Mouse (Mus musculus): ENCODE measurements at regions not wholly inside any gene's neighbourhood (a gene's known extent, or its start where the extent isn't known, plus 50 kb on each side); places are given as distances from the start of the nearest gene placed in this dataset.

GRCm38 (mm10) chr10:60948983-60949677 lies 117.7 kb upstream of the Unc5b start:
- ATAC-seq (replicated peaks; ENCODE audit: insufficient number of reproducible peaks, low FRiP score, low TSS enrichment, poor library complexity, severe bottlenecking) = no peak

- no peak for ATAC-seq (replicated peaks; ENCODE audit: insufficient number of reproducible peaks, low FRiP score, low TSS enrichment, poor library complexity, severe bottlenecking)
Measured at GRCm38 (mm10) chr10:60943074-60943473, 111.7 kb upstream of the Unc5b start.

- ATAC-seq (replicated peaks; ENCODE audit: insufficient number of reproducible peaks, low FRiP score, low TSS enrichment, poor library complexity, severe bottlenecking) = no peak
Measured at GRCm38 (mm10) chr10:60938749-60939148, 107.4 kb upstream of the Unc5b start.

GRCm38 (mm10) chr10:60937517-60937866 lies 106.1 kb upstream of the Unc5b start:
- no peak for ATAC-seq (replicated peaks; ENCODE audit: insufficient number of reproducible peaks, low FRiP score, low TSS enrichment, poor library complexity, severe bottlenecking)

- ATAC-seq (replicated peaks; ENCODE audit: insufficient number of reproducible peaks, low FRiP score, low TSS enrichment, poor library complexity, severe bottlenecking) = no peak
Measured at GRCm38 (mm10) chr10:60936659-60937516, 105.5 kb upstream of the Unc5b start.

- ATAC-seq (replicated peaks; ENCODE audit: insufficient number of reproducible peaks, low FRiP score, low TSS enrichment, poor library complexity, severe bottlenecking) = 0 out of 2 replicates have a peak, but pooled peaks have one; percentile 23
Measured at GRCm38 (mm10) chr10:60934297-60935286, 103.2 kb upstream of the Unc5b start.

GRCm38 (mm10) chr10:60933891-60934290 lies 102.5 kb upstream of the Unc5b start:
- ATAC-seq (replicated peaks; ENCODE audit: insufficient number of reproducible peaks, low FRiP score, low TSS enrichment, poor library complexity, severe bottlenecking) = no peak

GRCm38 (mm10) chr10:60932855-60933254 lies 101.5 kb upstream of the Unc5b start:
- ATAC-seq (replicated peaks; ENCODE audit: insufficient number of reproducible peaks, low FRiP score, low TSS enrichment, poor library complexity, severe bottlenecking) = no peak

GRCm38 (mm10) chr10:60931891-60932378 lies 100.6 kb upstream of the Unc5b start:
- ATAC-seq (replicated peaks; ENCODE audit: insufficient number of reproducible peaks, low FRiP score, low TSS enrichment, poor library complexity, severe bottlenecking) = 0 out of 2 replicates have a peak, but pooled peaks have one; percentile 32

GRCm38 (mm10) chr10:60928646-60929045 lies 97.3 kb upstream of the Unc5b start:
- no peak for ATAC-seq (replicated peaks; ENCODE audit: insufficient number of reproducible peaks, low FRiP score, low TSS enrichment, poor library complexity, severe bottlenecking)

- no peak for ATAC-seq (replicated peaks; ENCODE audit: insufficient number of reproducible peaks, low FRiP score, low TSS enrichment, poor library complexity, severe bottlenecking)
Measured at GRCm38 (mm10) chr10:60928164-60928563, 96.8 kb upstream of the Unc5b start.

- no peak for ATAC-seq (replicated peaks; ENCODE audit: insufficient number of reproducible peaks, low FRiP score, low TSS enrichment, poor library complexity, severe bottlenecking)
Measured at GRCm38 (mm10) chr10:60926632-60927031, 95.3 kb upstream of the Unc5b start.

- no peak for ATAC-seq (replicated peaks; ENCODE audit: insufficient number of reproducible peaks, low FRiP score, low TSS enrichment, poor library complexity, severe bottlenecking)
Measured at GRCm38 (mm10) chr10:60925644-60926043, 94.3 kb upstream of the Unc5b start.

- no peak for ATAC-seq (replicated peaks; ENCODE audit: insufficient number of reproducible peaks, low FRiP score, low TSS enrichment, poor library complexity, severe bottlenecking)
Measured at GRCm38 (mm10) chr10:60925198-60925597, 93.8 kb upstream of the Unc5b start.

GRCm38 (mm10) chr10:60923806-60924205 lies 92.4 kb upstream of the Unc5b start:
- no peak for ATAC-seq (replicated peaks; ENCODE audit: insufficient number of reproducible peaks, low FRiP score, low TSS enrichment, poor library complexity, severe bottlenecking)

- no peak for ATAC-seq (replicated peaks; ENCODE audit: insufficient number of reproducible peaks, low FRiP score, low TSS enrichment, poor library complexity, severe bottlenecking)
Measured at GRCm38 (mm10) chr10:60920621-60921020, 89.2 kb upstream of the Unc5b start.

- no peak for ATAC-seq (replicated peaks; ENCODE audit: insufficient number of reproducible peaks, low FRiP score, low TSS enrichment, poor library complexity, severe bottlenecking)
Measured at GRCm38 (mm10) chr10:60918020-60918419, 86.6 kb upstream of the Unc5b start.

GRCm38 (mm10) chr10:60914391-60914790 lies 83.0 kb upstream of the Unc5b start:
- ATAC-seq (replicated peaks; ENCODE audit: insufficient number of reproducible peaks, low FRiP score, low TSS enrichment, poor library complexity, severe bottlenecking) = no peak

GRCm38 (mm10) chr10:60913456-60913900 lies 82.1 kb upstream of the Unc5b start:
- no peak for ATAC-seq (replicated peaks; ENCODE audit: insufficient number of reproducible peaks, low FRiP score, low TSS enrichment, poor library complexity, severe bottlenecking)

Data from monocyte, adult 5-6 weeks (primary cell).